Mouse (Mus musculus): Measurements from ENCODE around the gene Cerk. TPM values are rescaled to one million over a fixed set of nuclear protein-coding genes. Genes with fewer than 3 reads are reported as not detected.
"Not testable (repeated sequence)": the region's sequence is repeated elsewhere in the genome, so short reads cannot be mapped to it uniquely, and the experiment has no call there.

Gene Cerk
- total RNA-seq (2018; cell fraction: chromatin; rRNA removed), result 100 to 1,000 TPM in 22 of 26 experiments, 10 to 100 TPM in 4; 29.9 to 512 (median 265) TPM
- 100 to 1,000 TPM in 23 of 26 experiments, 10 to 100 TPM in 3; 62.0 to 216 (median 136) TPM for total RNA-seq (2018; cell fraction: cytosol; rRNA removed)
- 100 to 1,000 TPM in 22 of 26 experiments, 10 to 100 TPM in 4; 50.0 to 412 (median 210) TPM for total RNA-seq (2018; cell fraction: nucleus; rRNA removed)
- 118 to 148 TPM (median 141 TPM) in 3 replicates for polyA plus RNA-seq (2018)

DNA sequence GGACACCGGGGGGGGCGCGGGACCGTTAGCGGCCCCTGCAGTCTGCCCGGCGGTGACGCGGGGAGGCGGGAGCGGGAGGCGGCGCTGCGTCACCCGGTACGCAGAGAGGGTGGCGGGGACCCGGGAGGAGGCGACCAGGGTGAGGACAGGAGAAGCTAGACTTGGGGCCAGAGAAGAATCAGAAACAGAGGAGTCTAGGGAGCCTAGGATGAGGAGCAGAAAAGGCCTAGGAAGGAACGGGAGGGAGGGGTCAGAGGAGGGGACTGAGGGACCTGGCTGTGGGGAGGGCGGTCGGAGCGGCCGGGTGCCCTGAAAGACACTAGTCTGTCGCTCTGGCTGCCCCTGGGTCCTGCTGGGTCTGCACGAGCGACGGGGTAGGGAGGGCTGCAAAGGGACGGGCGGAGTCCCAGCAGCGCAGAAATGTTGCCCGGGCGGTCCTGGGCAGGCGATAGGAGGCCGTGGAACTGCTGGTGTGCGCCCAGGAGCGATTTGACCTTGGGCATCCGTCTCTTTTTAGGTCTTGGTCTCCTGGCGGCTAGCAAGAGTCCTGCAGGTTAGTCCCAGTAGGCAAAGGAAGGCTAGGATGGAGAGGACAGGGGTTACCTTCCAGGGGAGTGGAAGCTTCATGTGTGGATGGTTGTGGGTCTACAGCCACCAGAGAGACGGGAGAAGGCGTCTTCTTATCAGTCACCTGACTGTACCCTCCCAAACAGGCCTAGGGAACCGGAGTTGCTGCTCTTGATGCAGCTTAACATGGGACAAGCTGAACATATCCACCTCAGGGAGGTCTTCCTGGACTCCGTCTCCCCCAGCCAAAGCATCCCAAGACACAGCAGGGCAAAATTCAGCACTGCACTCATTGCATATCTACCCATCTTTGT, at the start of gene Cerk:
TSS of gene Cerk (minus strand) at position 453 of the 881 bp plus-strand sequence.
- peak within 1 kb of the TSS; percentile 97 for H3K27ac ChIP-seq
- 5% methylated on average over 35 of the region's 43 CpGs for WGBS (ENCODE audit: missing documents)
- H3K79me2 ChIP-seq (ENCODE audit: inconsistent target), result peaks cover 78% of the 10 kb centered on the region
- H3K36me3 ChIP-seq (ENCODE audit: inconsistent target), result no peaks in the 10 kb centered on the region
- peak within 1 kb of the TSS; percentile 94 for H3K4me3 ChIP-seq (ENCODE audit: inconsistent target)

DNA sequence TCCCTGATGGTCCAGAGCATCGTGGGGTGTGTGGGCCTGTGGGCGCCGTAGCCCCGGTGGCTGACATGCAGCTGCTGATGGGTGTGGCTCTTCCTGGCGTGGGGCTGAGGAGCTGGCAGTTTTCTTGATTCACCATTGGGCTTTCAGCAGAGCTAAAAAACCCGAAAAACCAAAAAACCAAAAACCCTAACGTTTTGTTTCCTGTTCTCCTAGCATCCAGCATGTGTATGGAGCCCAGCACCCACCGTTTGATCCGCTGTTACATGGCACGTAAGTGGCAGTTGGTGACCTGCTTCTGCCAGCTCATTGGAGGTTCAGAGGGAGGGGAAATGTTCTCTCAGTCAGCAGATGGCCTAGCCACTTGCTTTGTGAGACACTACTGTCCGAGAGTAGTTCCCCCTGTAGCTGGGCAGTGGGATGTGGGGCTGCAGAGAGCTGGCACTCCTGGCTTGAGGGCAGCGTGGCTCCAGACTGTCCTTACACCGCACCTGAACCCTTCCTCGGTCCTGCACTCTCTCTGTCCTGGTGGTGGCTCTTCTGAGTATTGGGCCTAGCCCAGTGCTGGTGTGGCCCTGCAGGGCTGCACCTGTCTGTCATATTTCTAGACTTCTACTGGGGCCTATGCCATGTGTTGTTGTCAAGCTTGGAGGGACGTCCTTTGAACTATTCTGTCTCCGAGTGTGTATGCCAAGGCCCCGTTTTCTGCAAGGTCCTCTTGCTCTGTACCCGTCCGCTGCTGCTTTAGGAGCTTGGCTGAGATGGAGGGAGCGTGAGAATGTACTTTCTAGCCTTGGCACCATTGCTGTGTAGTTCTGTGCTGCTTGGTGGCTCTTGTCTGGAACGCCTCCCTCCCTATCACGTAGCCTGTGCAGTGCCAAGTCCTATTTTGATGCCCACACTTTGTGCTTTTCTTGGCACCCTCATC, 48.8 kb upstream of the Cerk start:
- whole genome bisulfite sequencing (ENCODE audit: missing documents), result 72% methylated on average over 22 of the region's 22 CpGs
- Histone ChIP-seq H3K79me2 (ENCODE audit: inconsistent target) (peaks cover 98% of the 10 kb centered on the region), H3K27ac (no peak overlapping the region), H3K4me3 (ENCODE audit: inconsistent target) (no peak overlapping the region), H3K36me3 (ENCODE audit: inconsistent target) (peaks cover 49% of the 10 kb centered on the region)

DNA sequence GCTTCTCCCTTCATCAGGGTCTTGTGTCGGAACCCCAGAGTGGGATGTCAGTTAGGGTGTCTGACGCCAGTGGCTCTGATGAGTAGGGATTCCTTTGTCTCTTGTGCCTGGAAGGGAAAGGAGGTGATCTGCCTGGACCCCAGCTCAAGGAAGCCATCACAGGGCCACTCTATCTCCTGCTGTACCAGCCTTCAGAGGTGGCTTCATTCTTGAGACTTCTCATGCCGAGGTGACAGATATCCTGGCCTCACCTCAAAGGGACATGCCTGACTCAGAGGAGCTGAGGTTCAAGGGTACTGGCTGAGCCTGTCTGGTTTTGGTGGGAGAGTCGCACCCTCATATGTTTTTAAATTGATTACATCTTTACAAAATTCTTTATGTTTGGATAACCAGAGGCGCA, 48.1 kb upstream of the Cerk start:
- no peak overlapping the region for H3K27ac ChIP-seq

DNA sequence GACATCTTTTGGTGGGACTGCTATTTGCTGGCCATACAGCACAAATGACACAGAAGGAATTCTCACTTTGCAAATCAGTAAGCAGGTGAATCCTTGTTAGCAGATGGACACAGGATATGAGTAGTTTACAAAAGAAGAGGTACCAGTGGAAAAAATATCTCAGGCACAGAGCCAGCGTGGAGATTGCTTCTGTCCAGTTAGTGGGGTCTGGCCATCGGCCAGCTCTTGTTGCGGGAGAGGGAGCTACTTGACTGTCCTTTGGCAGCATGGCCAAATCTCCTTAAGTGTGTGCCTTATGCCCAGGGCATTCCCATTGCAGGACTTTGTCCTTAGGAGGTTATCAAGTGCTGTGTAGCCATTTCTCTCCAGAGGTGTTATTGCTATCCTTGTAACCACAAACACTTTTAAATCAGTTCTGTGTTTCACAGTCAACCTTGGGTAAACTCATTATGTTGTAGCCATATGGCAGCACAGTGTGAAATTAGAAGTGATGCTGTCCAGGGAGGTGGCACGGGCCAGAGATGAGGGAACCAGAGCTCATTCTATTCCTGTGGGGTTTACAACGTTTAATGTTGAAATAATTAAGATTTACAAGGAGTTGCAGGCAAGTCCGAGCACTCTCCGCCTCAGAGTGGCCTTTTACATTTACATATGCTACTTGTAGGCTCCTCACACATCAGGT, 46.0 kb upstream of the Cerk start:
- Histone ChIP-seq H3K79me2 (ENCODE audit: inconsistent target) (peaks cover 100% of the 10 kb centered on the region), H3K27ac (no peak overlapping the region), H3K36me3 (ENCODE audit: inconsistent target) (peaks cover 22% of the 10 kb centered on the region; the same call in 1 of the 2 replicates), H3K4me3 (ENCODE audit: inconsistent target) (no peak overlapping the region)
- 92% methylated on average over 6 of the region's 7 CpGs for WGBS (ENCODE audit: missing documents)

More for the DNA sequence above, 48.1 kb upstream of the Cerk start:
- Histone ChIP-seq H3K36me3 (ENCODE audit: inconsistent target) (peaks cover 42% of the 10 kb centered on the region), H3K4me3 (ENCODE audit: inconsistent target) (no peak overlapping the region), H3K79me2 (ENCODE audit: inconsistent target) (peaks cover 100% of the 10 kb centered on the region)
- WGBS (ENCODE audit: missing documents), result 98% methylated on average over 5 of the region's 5 CpGs

DNA sequence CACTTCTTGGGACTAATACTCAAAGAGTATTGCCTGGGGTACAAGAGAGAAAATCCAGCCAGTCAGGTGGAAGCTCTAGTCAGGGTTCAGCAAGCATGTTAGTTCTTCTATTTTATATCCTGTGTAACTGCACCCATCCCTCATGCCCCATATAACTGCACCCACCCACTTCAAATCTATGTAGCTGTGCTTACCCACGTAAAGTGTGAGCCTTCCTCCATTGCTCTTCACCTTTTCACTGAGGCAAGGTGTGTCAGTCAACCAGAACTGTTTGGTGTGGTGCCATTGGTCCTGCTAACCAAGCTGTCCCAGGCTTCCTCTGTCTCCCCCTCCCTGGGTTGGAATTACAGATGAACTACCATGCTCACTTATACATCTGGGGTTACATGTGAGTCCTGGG, 45.2 kb upstream of the Cerk start:
- Histone ChIP-seq H3K27ac (no peak overlapping the region), H3K79me2 (ENCODE audit: inconsistent target) (peaks cover 100% of the 10 kb centered on the region), H3K36me3 (ENCODE audit: inconsistent target) (0 out of 2 replicates have a peak, but pooled peaks cover 17% of the 10 kb centered on the region), H3K4me3 (ENCODE audit: inconsistent target) (no peak overlapping the region)
- WGBS (ENCODE audit: missing documents), result 92% methylated on average over 1 of the region's 1 CpGs

DNA sequence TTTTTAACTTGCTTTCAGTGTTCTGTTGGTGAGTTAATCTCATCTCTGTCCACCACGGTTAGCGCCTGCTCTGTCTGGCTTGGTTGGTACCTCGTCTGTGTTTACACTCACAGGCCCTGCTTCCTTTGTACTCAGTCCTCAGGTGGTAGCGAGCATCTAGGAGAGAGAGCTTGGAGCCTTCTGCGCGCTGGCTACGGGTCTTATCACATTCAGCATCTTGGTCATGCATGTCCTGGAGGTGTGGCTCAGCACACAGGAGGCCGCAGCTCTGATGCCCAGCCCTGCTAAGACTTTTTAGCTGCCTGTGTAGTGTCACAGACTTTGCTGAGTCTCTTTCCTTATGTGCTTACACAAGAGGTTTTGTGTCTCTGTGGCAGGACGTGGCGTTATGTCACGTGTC, 43.7 kb upstream of the Cerk start:
- 76% methylated on average over 11 of the region's 11 CpGs for WGBS (ENCODE audit: missing documents)
- 0 out of 2 replicates have a peak, but pooled peaks cover 3% of the 10 kb centered on the region for H3K36me3 ChIP-seq (ENCODE audit: inconsistent target)
- no peak overlapping the region for H3K4me3 ChIP-seq (ENCODE audit: inconsistent target)
- H3K27ac ChIP-seq, result peak overlapping the region; percentile 5; the same call in 1 of the 2 replicates
- H3K79me2 ChIP-seq (ENCODE audit: inconsistent target), result peaks cover 92% of the 10 kb centered on the region

DNA sequence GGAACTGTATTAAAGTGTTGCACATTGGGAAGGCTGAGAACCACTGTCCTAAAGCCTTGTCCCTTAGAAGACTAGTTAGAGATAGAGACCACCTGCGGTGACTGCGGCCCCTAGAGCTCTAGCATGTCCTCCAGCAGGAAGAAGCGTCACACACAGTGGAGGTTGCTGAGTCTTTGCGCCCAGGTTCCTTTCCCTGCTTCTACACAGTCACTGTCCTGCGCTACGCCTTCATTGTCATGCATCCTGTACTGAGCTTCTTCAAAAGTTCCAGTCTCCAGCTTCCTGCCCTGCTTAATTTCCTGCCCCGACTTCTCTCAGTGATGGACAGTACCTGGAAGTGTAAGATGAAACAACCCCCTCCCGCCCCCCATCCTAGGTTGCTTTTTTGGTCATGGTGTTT, 43.1 kb upstream of the Cerk start:
- Histone ChIP-seq H3K36me3 (ENCODE audit: inconsistent target) (no peaks in the 10 kb centered on the region), H3K27ac (no peak overlapping the region; the same call in 1 of the 2 replicates), H3K79me2 (ENCODE audit: inconsistent target) (peaks cover 87% of the 10 kb centered on the region), H3K4me3 (ENCODE audit: inconsistent target) (no peak overlapping the region)
- WGBS (ENCODE audit: missing documents), result 98% methylated on average over 8 of the region's 8 CpGs

DNA sequence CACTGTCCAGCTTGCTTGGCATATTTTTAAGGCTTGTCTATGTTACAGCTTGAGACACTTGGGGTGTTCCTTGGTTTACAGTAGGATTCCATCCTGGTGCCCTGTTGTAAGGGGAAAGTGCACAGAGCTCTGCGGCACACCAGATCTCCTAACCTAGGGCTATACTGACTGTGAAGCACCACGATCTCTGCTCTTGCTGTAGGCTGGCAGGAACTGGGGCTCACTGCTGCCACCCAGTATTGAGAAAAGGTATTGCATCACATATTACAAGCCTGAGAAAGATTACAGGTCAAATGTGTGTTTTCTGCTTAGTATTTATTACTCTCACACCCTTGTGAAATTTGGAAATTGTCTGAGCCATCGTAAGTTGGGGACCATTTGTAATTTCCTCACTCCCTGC, 42.2 kb upstream of the Cerk start:
- peak overlapping the region; percentile 41 for H3K27ac ChIP-seq
- peaks cover 82% of the 10 kb centered on the region for H3K79me2 ChIP-seq (ENCODE audit: inconsistent target)
- H3K36me3 ChIP-seq (ENCODE audit: inconsistent target), result no peaks in the 10 kb centered on the region
- 33% methylated on average over 3 of the region's 3 CpGs for WGBS (ENCODE audit: missing documents)
- no peak overlapping the region for H3K4me3 ChIP-seq (ENCODE audit: inconsistent target)

DNA sequence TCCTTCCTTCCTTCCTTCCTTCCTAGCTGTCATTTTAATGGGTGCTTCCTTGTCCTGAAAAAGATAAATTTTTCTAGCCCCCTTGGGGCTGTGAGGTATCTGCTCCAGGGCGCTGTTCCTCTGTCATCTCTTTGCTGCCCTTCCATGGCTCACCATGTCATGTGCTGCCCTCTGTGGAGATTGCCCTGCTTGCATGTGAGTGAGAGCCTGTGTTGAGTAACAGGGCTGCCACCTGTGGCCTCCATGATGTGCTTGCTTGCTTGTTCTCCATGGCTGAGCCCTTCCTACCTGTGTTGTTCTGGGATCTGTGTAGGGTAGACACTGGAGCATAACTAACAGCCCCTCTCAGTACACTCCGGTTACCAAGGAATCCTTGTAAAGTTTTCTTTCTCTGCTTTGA, 41.0 kb upstream of the Cerk start:
- Histone ChIP-seq H3K36me3 (ENCODE audit: inconsistent target) (no peaks in the 10 kb centered on the region), H3K27ac (no peak overlapping the region), H3K79me2 (ENCODE audit: inconsistent target) (peaks cover 82% of the 10 kb centered on the region), H3K4me3 (ENCODE audit: inconsistent target) (no peak overlapping the region)
- 96% methylated on average over 2 of the region's 2 CpGs for WGBS (ENCODE audit: missing documents)

DNA sequence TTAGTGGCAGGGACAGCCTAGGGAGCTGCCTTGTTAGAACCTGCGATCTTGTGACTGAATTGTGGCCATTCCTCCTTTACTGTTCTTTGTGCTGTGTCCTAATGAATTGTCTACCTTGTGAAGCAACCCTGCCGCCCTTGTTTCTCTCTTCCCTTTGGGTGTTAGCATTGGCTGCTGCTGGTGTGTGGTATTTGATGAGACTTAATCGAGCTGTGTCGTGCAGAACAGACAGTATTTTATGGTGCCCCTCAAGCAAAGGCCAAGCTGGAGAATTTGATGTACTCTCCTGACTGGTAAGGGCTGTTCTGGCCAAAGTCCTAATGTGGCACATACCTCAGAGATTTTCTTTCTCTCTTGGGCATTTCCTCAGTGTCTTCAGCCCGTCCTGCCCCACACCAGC, 40.3 kb upstream of the Cerk start:
- no peak overlapping the region for H3K4me3 ChIP-seq (ENCODE audit: inconsistent target)
- H3K79me2 ChIP-seq (ENCODE audit: inconsistent target), result peaks cover 82% of the 10 kb centered on the region
- H3K36me3 ChIP-seq (ENCODE audit: inconsistent target), result no peaks in the 10 kb centered on the region
- WGBS (ENCODE audit: missing documents), result 94% methylated on average over 5 of the region's 5 CpGs
- peak overlapping the region; percentile 98 for H3K27ac ChIP-seq

DNA sequence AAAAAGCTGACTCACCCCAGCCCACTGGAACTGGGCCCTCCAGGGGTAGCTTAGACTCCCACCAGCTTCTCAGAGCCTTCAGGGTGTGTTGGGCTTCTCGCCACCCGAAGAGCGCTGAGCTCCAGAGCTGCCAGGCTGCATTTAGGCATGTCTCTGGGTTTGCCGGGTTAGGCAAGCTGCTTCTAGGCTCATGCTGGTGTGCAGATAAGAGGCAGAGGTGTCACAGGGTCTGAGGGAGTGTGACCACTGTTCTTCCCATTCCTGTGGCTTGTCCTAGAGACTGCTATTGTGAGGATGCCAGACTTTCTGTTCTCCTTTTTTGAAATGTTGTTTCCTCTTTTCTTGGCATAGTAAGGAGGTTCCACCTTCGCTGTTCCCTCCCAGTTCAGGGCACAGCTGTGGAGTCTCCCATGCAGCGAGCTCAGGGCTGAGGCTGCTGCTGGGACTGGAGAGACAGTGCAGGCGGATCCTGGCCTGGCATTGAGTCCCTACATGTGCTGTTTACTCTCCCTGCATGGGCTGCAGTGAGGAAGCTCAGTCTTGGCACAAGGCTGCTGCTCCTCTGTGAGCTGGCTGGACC, 39.1 kb upstream of the Cerk start:
- peak overlapping the region; percentile 98 for H3K27ac ChIP-seq
- WGBS (ENCODE audit: missing documents), result 1% methylated on average over 7 of the region's 7 CpGs
- no peaks in the 10 kb centered on the region for H3K36me3 ChIP-seq (ENCODE audit: inconsistent target)
- H3K79me2 ChIP-seq (ENCODE audit: inconsistent target), result peaks cover 81% of the 10 kb centered on the region
- H3K4me3 ChIP-seq (ENCODE audit: inconsistent target), result no peak overlapping the region

DNA sequence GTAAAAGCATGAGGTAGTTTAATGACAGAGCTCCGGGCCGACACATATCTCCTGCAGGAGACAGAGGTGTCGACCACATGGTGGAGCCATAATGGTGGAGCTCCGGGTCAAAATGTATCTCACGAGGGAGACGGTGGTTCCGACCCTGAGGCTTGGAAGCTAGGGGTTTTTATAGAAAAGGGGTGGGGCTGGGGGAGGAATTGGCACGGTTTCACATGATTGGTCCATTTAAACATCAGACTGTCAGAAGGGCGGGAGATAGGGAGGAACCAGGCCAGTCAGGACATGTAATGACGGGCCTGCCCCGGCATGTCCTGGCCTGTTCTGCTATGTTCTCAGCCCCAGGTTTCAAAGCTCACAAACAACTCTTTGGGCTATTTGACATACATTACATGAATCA, 36.0 kb upstream of the Cerk start:
- WGBS (ENCODE audit: missing documents), result 91% methylated on average over 4 of the region's 11 CpGs
- peak overlapping the region; percentile 91 for H3K27ac ChIP-seq
- not testable (repeated sequence) for H3K36me3 ChIP-seq (ENCODE audit: inconsistent target); H3K4me3 ChIP-seq (ENCODE audit: inconsistent target)
- peaks cover 81% of the 10 kb centered on the region for H3K79me2 ChIP-seq (ENCODE audit: inconsistent target)

DNA sequence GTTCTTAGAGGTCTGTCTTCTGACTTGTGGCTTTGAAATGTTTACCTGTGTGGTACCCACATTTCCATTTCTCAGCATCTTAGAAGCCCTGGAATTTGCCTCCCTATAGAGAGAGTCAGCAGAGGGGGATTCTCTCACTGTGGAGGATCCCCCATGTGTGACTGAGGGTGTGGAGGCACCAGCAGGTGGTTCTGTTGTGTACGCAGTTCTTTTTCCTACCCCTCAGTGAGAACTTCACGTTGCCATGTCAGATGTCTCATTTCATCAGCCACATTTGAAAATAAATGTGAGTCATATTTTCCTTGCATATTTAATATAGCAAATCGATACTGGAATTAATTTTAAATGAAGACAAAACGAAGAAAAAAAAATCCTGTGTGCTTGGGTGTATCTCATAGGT, 35.4 kb upstream of the Cerk start:
- Histone ChIP-seq H3K79me2 (ENCODE audit: inconsistent target) (peaks cover 81% of the 10 kb centered on the region), H3K36me3 (ENCODE audit: inconsistent target) (no peaks in the 10 kb centered on the region), H3K4me3 (ENCODE audit: inconsistent target) (no peak overlapping the region), H3K27ac (peak overlapping the region; percentile 91)
- 90% methylated on average over 3 of the region's 4 CpGs for WGBS (ENCODE audit: missing documents)

All from macrophage (primary cell).